Mouse (Mus musculus) myocyte (in vitro differentiated cells): ENCODE results near the gene Vmn2r76.

Experiments used
- CEBPB ChIP-seq: IDR thresholded peaks from 2 replicates; pipeline ENCODE4 v1.6.1; 2011; ENCODE audit warnings: mild to moderate bottlenecking, moderate library complexity; ENCODE audit not compliant: poor library complexity, insufficient read depth, severe bottlenecking
- MAX ChIP-seq: IDR thresholded peaks from one replicate; pipeline ENCODE4 v1.6.1; 2011; ENCODE audit warnings: low read depth, mild to moderate bottlenecking, control low read depth
- MYOD1 ChIP-seq, 3 experiments: IDR thresholded peaks; one replicate each; pipeline ENCODE4 v1.6.1; 2011; ENCODE audit warnings: control low read depth in 2 of 3, low read depth in 2 of 3, mild to moderate bottlenecking in 2 of 3, moderate library complexity in 1 of 3; ENCODE audit not compliant: insufficient read length in 2 of 3, control insufficient read depth in 1 of 3
- MYOG ChIP-seq, 3 experiments: IDR thresholded peaks; one replicate each; pipeline ENCODE4 v1.6.1; 2011; ENCODE audit warnings: control low read depth in 2 of 3, low read depth in 2 of 3, mild to moderate bottlenecking in 2 of 3; ENCODE audit not compliant: insufficient read length in 2 of 3, control insufficient read depth in 1 of 3, insufficient read depth in 1 of 3
- POLR2A ChIP-seq: IDR thresholded peaks from one replicate; pipeline ENCODE4 v1.6.1; 2011; ENCODE audit warnings: low read depth, mild to moderate bottlenecking, control low read depth, moderate library complexity; ENCODE audit not compliant: insufficient read length
- POLR2AphosphoS2 ChIP-seq: IDR thresholded peaks from one replicate; pipeline ENCODE4 v1.6.1; 2011; ENCODE audit warnings: low read depth, control low read depth; ENCODE audit not compliant: insufficient read length
- REST ChIP-seq: IDR thresholded peaks from one replicate; pipeline ENCODE4 v1.6.1; 2011; ENCODE audit warnings: mild to moderate bottlenecking, control low read depth, moderate library complexity; ENCODE audit not compliant: insufficient read depth, insufficient read length
- TCF12 ChIP-seq: IDR thresholded peaks from one replicate; pipeline ENCODE4 v1.6.1; 2011; ENCODE audit warnings: mild to moderate bottlenecking, control low read depth; ENCODE audit not compliant: poor library complexity, insufficient read depth, severe bottlenecking

DNA sequence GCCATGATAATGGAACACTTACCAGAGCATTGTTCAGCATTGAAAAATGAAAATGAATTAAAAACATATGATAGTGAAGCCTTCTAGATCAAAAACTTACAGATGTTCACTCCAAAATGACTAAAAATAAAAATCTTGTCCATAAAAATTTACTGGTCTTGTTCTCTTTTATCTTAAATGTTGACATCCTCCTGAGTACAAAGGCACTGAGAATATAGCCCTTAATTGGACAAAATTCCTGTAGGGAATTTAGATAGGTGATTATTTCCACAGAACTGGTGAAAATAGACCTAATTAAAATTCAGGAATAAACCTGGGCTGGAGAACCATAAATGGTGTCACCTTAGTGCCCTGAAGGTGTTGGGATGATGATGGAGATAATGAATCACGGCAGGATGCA lies 31.0 kb upstream of the Vmn2r76 start, which contains the start of gene Olfr310:
- TF ChIP-seq CEBPB, result no peak
- TF ChIP-seq POLR2AphosphoS2, result no peak
- no peak for TF ChIP-seq POLR2A
- TF ChIP-seq MAX, result no peak
- TF ChIP-seq TCF12, result no peak
- no peak for TF ChIP-seq MYOD1 (IDR thresholded peaks at IDR 0.05; ENCODE audit: control insufficient read depth in 1 of 3, insufficient read length in 2 of 3, low read depth in 2 of 3)
- TF ChIP-seq REST, result no peak
- no peak for TF ChIP-seq MYOG (IDR thresholded peaks at IDR 0.05; ENCODE audit: control insufficient read depth in 1 of 3, insufficient read depth in 1 of 3, insufficient read length in 2 of 3, low read depth in 2 of 3)
